Mouse (Mus musculus) liver, embryonic 14.5 days (tissue): Measurements from ENCODE around the gene Clmn. TPM values are rescaled to one million over a fixed set of nuclear protein-coding genes. Genes with fewer than 3 reads are reported as not detected.

Experiments
- ATAC-seq: fragments of 200-750 bp; cut with Nextera tagmentation; 2 replicates; pipeline ENCODE4 v1.8.0; 2017; ENCODE audit warnings: moderate number of reproducible peaks, mild to moderate bottlenecking, moderate library complexity; ENCODE audit not compliant: insufficient read depth
- DNase-seq, 3 experiments: peaks; one replicate each; pipeline ENCODE4 v3.0.0-alpha.2; 2012 to 2013; ENCODE audit warnings: low read depth in 3 of 3, low spot score in 3 of 3
- H3K27ac ChIP-seq: fragments of 300-500 bp; sonication (generic); 2 replicates; pipeline ENCODE4 v1.5.1; 2014; ENCODE audit warnings: moderate library complexity, mild to moderate bottlenecking, control low read depth, inconsistent platforms
- H3K27me3 ChIP-seq: fragments of 300-500 bp; sonication (generic); 2 replicates; pipeline ENCODE4 v1.6.1; 2014; ENCODE audit warnings: mild to moderate bottlenecking, low read length, moderate library complexity; ENCODE audit not compliant: control insufficient read depth, insufficient read depth
- H3K36me3 ChIP-seq: fragments of 300-500 bp; sonication (generic); replicated peaks from 2 replicates; pipeline ENCODE4 v1.6.1; 2014; ENCODE audit warnings: low read depth; ENCODE audit not compliant: control insufficient read depth, insufficient read depth
- H3K4me1 ChIP-seq, 2 experiments: fragments of 200-500 bp in 1 of 2; fragments of 300-500 bp in 1 of 2; sonication (generic) in 1 of 2; replicated peaks; 2 replicates each; pipeline ENCODE4 v1.6.1; 2012 to 2014; ENCODE audit warnings: antibody characterized with exemption in 1 of 2, inconsistent platforms in 1 of 2, low read length in 1 of 2; ENCODE audit not compliant: control insufficient read depth in 2 of 2, insufficient read depth in 2 of 2
- H3K4me2 ChIP-seq: fragments of 300-500 bp; sonication (generic); 2 replicates; pipeline ENCODE4 v1.6.1; 2014; ENCODE audit warnings: low read depth, mild to moderate bottlenecking, control low read depth, moderate library complexity
- H3K4me3 ChIP-seq, 2 experiments: fragments of 200-500 bp in 1 of 2; fragments of 300-500 bp in 1 of 2; sonication (generic) in 1 of 2; 2 replicates each; pipeline ENCODE4 v1.5.1; 2012 to 2014; ENCODE audit warnings: low read depth in 2 of 2, low read length in 2 of 2, mild to moderate bottlenecking in 2 of 2, control low read depth in 1 of 2, inconsistent platforms in 1 of 2, moderate library complexity in 1 of 2; ENCODE audit not compliant: insufficient read depth in 1 of 2
- H3K9ac ChIP-seq: fragments of 300-500 bp; sonication (generic); replicated peaks from 2 replicates; pipeline ENCODE4 v1.6.1; 2014; ENCODE audit warnings: mild to moderate bottlenecking, control low read depth, moderate library complexity
- H3K9me3 ChIP-seq: fragments of 300-500 bp; sonication (generic); 2 replicates; pipeline ENCODE4 v1.6.1; 2016; ENCODE audit warnings: low read length, mixed read lengths; ENCODE audit not compliant: control insufficient read depth
- CTCF ChIP-seq: IDR thresholded peaks from 2 replicates; pipeline ENCODE4 v1.5.1; 2016; ENCODE audit warnings: antibody characterized with exemption, low read depth, control low read depth
- EP300 ChIP-seq: IDR thresholded peaks from 2 replicates; pipeline ENCODE4 v1.6.1; 2016; ENCODE audit warnings: antibody characterized with exemption, low read depth
- WGBS: fragments of 180-500 bp; shearing (Covaris S2); extraction: QIAGEN DNeasy Blood & Tissue Kit; methylation state at CpG from one replicate; pipeline ENCODE4 v1.1.7; 2014; ENCODE audit not compliant: insufficient replicate concordance; 5-methylcytosine and 5-hydroxymethylcytosine counted together
- polyA plus RNA-seq, 2 experiments: library from polyadenylated mRNA; depleted of rRNA in 1 of 2; stranded (reverse) in 1 of 2; unstranded in 1 of 2; fragments of >200 nt; fragmentation: Nextera tagmentation in 1 of 2; extraction: Ambion mirVana in 1 of 2; gene quantifications; 2 replicates each; pipeline versions ENCODE4 v1.2.1 to v1.2.3; 2012 to 2014

The Clmn gene
- polyA plus RNA-seq, 2 experiments: 0.32 to 0.33 TPM

GRCm38 (mm10) chr12:104814291-104814690 is 50.6 kb downstream of the Clmn start:
- ATAC-seq: no peak
- TF ChIP-seq EP300 (no peak), CTCF (no peak)
- 53% methylated on average over 7 of the region's 7 CpGs for WGBS
- Histone ChIP-seq H3K4me3 (no peak overlapping the region), H3K4me1 (peaks cover 0 to 2% of the 10 kb centered on the region in 2 experiments; a peak in 1 of 4 replicates), H3K27ac (no peak overlapping the region), H3K27me3 (no peaks in the 10 kb centered on the region), H3K9ac (no peak overlapping the region), H3K4me2 (no peak overlapping the region), H3K36me3 (no peaks in the 10 kb centered on the region), H3K9me3 (no peaks in the 10 kb centered on the region)
- DNase-seq: no peak

- no peak for DNase-seq
- TF ChIP-seq CTCF (no peak), EP300 (no peak)
- no peaks in the 10 kb centered on the region for H3K9me3 ChIP-seq
- 76% methylated on average over 13 of the region's 13 CpGs for WGBS
- H3K27me3 ChIP-seq: no peaks in the 10 kb centered on the region
- ATAC-seq: no peak
- no peak overlapping the region for H3K9ac ChIP-seq
- H3K4me1 ChIP-seq: peaks cover 0 to 2% of the 10 kb centered on the region in 2 experiments; a peak in 1 of 4 replicates
- H3K36me3 ChIP-seq: no peaks in the 10 kb centered on the region
- H3K4me2 ChIP-seq: no peak overlapping the region
- H3K4me3 ChIP-seq: no peak overlapping the region
- H3K27ac ChIP-seq: no peak overlapping the region
These were observed 51.1 kb downstream of the Clmn start for GRCm38 (mm10) chr12:104813762-104814161.

DNA sequence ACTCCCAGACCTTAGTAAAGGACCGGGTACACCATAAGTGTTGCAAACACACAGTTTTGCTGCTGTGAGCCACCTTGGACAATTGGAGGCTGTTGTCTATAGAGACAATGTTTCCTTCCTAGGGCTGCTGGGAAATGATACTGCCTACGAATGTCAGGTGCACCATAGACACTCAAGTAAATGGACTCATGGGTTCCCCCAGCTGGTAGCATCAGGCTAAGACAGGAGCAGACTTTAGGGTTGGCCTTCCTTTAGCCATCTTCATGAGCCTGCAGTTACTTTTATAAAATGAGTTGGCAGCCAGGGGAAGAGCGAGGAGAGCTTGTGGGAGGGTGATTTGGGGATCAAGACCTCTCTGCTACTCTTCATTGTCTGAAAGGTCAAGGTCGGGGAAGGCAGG is 52.2 kb downstream of the Clmn start:
- DNase-seq: no peak
- ATAC-seq: no peak
- Histone ChIP-seq H3K36me3 (no peaks in the 10 kb centered on the region), H3K4me3 (no peak overlapping the region), H3K9ac (no peak overlapping the region), H3K4me1 (0 out of 4 replicates have a peak, but pooled peaks cover 0 to 2% of the 10 kb centered on the region in 2 experiments), H3K9me3 (no peaks in the 10 kb centered on the region), H3K27ac (no peak overlapping the region), H3K4me2 (no peak overlapping the region), H3K27me3 (no peaks in the 10 kb centered on the region)
- WGBS: 43% methylated on average over 4 of the region's 4 CpGs
- no peak for TF ChIP-seq EP300
- TF ChIP-seq CTCF: peak; percentile 59

DNA sequence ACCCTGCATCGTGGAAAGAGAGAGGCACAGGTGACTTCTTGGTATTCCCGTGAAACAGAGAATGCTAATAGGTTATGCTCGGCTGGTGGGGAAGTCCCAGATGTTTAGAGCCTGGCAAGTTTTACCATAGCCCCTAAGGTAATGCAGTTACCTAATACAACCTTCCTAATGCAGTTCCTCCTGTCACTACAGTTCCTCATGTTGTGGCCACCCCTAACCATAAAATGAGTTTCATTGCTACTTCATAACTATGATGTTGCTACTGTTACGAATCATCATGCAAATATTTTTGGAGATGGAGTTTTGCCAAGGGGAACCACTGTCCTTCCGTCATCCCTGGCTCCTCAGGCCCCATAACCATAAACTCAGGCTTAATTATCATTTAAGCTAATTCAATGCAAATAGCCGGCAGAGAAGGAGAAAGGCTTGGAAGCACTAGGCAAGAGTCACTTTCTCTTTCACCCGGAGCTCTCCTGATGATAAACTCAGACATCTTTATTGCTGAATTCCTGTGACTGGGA is 53.9 kb downstream of the Clmn start:
- Histone ChIP-seq H3K4me1 (no peaks in the 10 kb centered on the region), H3K9me3 (no peaks in the 10 kb centered on the region), H3K4me3 (no peak overlapping the region), H3K4me2 (no peak overlapping the region), H3K27ac (no peak overlapping the region), H3K9ac (no peak overlapping the region), H3K36me3 (no peaks in the 10 kb centered on the region), H3K27me3 (no peaks in the 10 kb centered on the region)
- ATAC-seq: no peak
- no peak for TF ChIP-seq CTCF
- no peak for TF ChIP-seq EP300
- DNase-seq: no peak
- 44% methylated on average over 7 of the region's 7 CpGs for WGBS

GRCm38 (mm10) chr12:104808421-104809067 is 56.3 kb downstream of the Clmn start:
- no peaks in the 10 kb centered on the region for H3K4me1 ChIP-seq
- ATAC-seq: no peak
- H3K27me3 ChIP-seq: no peaks in the 10 kb centered on the region
- DNase-seq: no peak
- WGBS: 58% methylated on average over 17 of the region's 17 CpGs
- H3K4me3 ChIP-seq: no peak overlapping the region
- H3K36me3 ChIP-seq: no peaks in the 10 kb centered on the region
- no peak overlapping the region for H3K4me2 ChIP-seq
- TF ChIP-seq EP300 (no peak), CTCF (no peak)
- no peak overlapping the region for H3K9ac ChIP-seq
- H3K27ac ChIP-seq: no peak overlapping the region
- no peaks in the 10 kb centered on the region for H3K9me3 ChIP-seq
